Mouse (Mus musculus) embryonic facial prominence, embryonic 11.5 days (tissue): ENCODE measurements around the gene Fabp2. TPM values are rescaled to one million over a fixed set of nuclear protein-coding genes. Genes with fewer than 3 reads are reported as not detected.
"Not testable (repeated sequence)": the region's sequence is repeated elsewhere in the genome, so short reads cannot be mapped to it uniquely, and the experiment has no call there.

Experiments used
- ATAC-seq: fragments of 200-750 bp; cut with Nextera tagmentation; replicated peaks from 2 replicates; pipeline ENCODE4 v1.8.0; 2017; ENCODE audit warnings: low read depth; ENCODE audit not compliant: insufficient number of reproducible peaks, low FRiP score, low TSS enrichment
- DNase-seq: peaks from one replicate; pipeline ENCODE4 v3.0.0-alpha.2; 2015; ENCODE audit warnings: low spot score
- H3K27ac ChIP-seq: fragments of 300-500 bp; sonication (generic); replicated peaks from 2 replicates; pipeline ENCODE4 v1.5.1; 2014; ENCODE audit warnings: mild to moderate bottlenecking, low read depth, low read length, control low read depth
- H3K27me3 ChIP-seq: fragments of 300-500 bp; sonication (generic); 2 replicates; pipeline ENCODE4 v1.6.1; 2014; ENCODE audit warnings: mild to moderate bottlenecking, low read length, moderate library complexity, mixed read lengths; ENCODE audit not compliant: control insufficient read depth, insufficient read depth
- H3K36me3 ChIP-seq: fragments of 300-500 bp; sonication (generic); replicated peaks from 2 replicates; pipeline ENCODE4 v1.6.1; 2014; ENCODE audit warnings: low read depth, mild to moderate bottlenecking, low read length, moderate library complexity, mixed read lengths; ENCODE audit not compliant: control insufficient read depth, insufficient read depth
- H3K4me1 ChIP-seq: fragments of 300-500 bp; sonication (generic); 2 replicates; pipeline ENCODE4 v1.6.1; 2014; ENCODE audit warnings: low read length, mixed read lengths; ENCODE audit not compliant: control insufficient read depth, insufficient read depth
- H3K4me2 ChIP-seq: fragments of 300-500 bp; sonication (generic); 2 replicates; pipeline ENCODE4 v1.6.1; 2014; ENCODE audit warnings: low read depth, mild to moderate bottlenecking, control low read depth, low read length, moderate library complexity
- H3K4me3 ChIP-seq: fragments of 300-500 bp; sonication (generic); 2 replicates; pipeline ENCODE4 v1.5.1; 2014; ENCODE audit warnings: low read depth, low read length, control low read depth
- H3K9ac ChIP-seq: fragments of 300-500 bp; sonication (generic); replicated peaks from 2 replicates; pipeline ENCODE4 v1.6.1; 2014; ENCODE audit warnings: mild to moderate bottlenecking, control low read depth, low read length
- H3K9me3 ChIP-seq: fragments of 300-500 bp; sonication (generic); replicated peaks from 2 replicates; pipeline ENCODE4 v1.6.1; 2016; ENCODE audit warnings: mild to moderate bottlenecking, low read length, inconsistent platforms, mixed read lengths; ENCODE audit not compliant: control insufficient read depth
- WGBS: fragments of 180-500 bp; shearing (Covaris S2); extraction: QIAGEN DNeasy Blood & Tissue Kit; methylation state at CpG from one replicate; pipeline ENCODE4 v1.1.7; 2014; 5-methylcytosine and 5-hydroxymethylcytosine counted together
- polyA plus RNA-seq: library from polyadenylated mRNA; unstranded; fragments of >200 nt; fragmentation: Nextera tagmentation; extraction: Ambion mirVana; gene quantifications from 2 replicates; pipeline ENCODE4 v1.2.1, GENCODE M21; 2014

Fabp2 gene
- polyA plus RNA-seq, 1 experiment from 2014 or later = not detected

DNA sequence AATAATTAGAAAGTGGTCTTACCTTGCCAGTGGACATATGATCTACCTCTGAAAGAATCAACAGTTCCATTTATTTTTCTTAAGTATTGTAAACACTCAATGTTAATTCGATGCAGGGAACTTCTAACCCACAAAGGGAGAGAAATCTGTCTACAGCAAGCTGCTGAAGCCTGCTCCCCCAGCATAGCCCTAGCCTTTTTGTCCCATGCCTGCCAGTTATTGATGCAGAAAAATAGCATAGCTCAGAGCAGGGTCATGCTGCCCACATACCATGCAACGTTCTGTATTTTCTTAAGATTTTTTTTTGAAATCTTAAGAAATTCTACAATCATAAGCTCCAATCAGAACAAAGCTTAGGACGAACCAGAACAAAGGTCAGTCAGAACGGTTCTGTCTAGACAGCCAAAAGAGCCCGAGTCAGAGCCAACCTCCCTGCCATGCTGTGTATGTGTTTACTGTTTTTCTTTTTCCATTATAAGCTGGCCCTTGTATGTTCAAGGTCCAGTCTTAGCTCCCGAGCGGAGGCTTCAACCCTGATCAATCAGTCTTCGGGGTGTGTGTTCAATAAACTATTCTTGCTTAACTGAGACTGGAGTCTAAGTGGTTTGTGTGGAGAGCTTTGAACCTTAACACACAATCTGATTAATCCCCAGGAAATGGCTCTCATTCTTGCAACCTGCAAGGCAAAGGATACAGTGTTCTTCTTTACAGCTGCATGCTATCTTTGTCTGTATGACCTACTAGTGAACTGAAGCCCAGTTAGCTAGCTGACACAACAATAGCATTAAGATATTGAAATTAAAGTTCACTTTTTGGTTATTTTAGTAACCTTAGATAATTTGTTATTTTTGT lies 27.0 kb downstream of the Fabp2 start:
- no peak for ATAC-seq
- H3K4me2 ChIP-seq = no peak overlapping the region

DNA sequence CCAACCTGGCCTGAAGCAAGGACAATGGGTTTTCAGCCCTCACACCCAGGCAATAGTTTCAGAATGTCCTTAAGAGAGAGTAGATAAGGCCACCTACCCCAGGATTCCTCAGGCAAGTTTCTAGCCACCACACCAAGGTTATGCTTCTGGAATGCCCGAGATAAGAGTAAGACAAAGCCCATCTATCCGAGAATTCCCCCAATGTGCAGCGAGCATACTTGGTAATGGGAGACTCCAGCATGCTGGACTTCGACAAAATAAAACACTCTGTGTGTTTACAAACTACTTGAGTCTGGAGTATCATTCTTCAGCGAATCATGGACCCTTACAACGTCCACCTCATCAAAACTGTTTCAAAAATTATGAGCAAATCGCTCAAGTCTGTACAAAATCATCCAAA lies 28.3 kb downstream of the Fabp2 start:
- H3K4me2 ChIP-seq = no peak overlapping the region
- no peak overlapping the region for H3K4me3 ChIP-seq
- 71% methylated on average over 7 of the region's 7 CpGs for WGBS

More for the DNA sequence above, 27.0 kb downstream of the Fabp2 start:
- no peak overlapping the region for H3K4me3 ChIP-seq
- H3K9ac ChIP-seq = no peak overlapping the region
- no peaks in the 10 kb centered on the region for H3K27me3 ChIP-seq
- no peak for DNase-seq
- H3K9me3 ChIP-seq = no peaks in the 10 kb centered on the region
- no peak overlapping the region for H3K27ac ChIP-seq
- H3K36me3 ChIP-seq = no peaks in the 10 kb centered on the region
- WGBS = 79% methylated on average over 8 of the region's 8 CpGs
- no peaks in the 10 kb centered on the region for H3K4me1 ChIP-seq

DNA sequence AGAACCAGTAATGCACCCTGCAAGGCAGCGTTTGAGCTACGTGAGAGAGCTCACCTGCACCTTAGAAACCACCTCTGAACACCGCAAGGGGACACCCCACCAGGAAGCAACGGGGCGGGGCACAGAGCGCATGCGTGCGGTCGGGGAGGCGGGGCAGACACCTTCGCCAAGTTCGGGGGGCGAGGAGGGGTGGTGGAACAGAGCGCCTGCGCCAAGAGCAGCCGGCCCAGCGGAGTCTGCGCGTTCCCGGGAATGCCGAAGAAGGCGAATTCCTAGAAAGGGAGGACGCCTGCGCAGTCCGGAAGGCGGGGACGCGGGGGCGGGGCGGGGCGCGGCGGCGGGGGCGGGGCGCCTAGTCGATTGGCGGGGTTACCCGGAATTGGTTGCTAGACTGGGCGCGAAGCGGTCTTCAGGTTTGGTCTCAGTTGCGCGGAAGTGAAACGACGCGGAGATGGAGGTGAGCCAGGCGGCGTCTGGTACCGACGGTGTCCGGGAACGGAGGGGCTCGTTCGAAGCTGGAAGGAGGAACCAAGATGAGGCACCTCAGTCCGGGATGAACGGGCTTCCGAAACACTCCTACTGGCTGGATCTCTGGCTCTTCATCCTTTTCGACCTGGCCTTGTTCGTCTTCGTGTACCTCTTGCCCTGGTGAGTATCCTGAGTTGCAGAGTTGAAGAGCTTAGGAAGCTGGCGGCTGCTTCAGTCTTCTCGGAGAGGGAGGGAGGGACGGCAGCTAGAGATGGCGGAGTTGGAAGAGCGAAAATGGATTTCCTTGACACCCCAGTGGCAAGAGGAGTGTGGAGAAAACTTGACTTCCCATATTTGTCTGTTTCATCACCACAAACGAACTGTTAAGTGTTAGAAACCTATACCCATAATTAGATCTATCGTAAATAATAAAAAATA lies 29.4 kb downstream of the Fabp2 start, which contains the start of gene 1810037I17Rik:
Gene 1810037I17Rik, plus strand, starts transcription at position 195 of the 906 bp plus-strand sequence.
- peak within 1 kb of the TSS; percentile 53 for H3K4me3 ChIP-seq
- H3K27me3 ChIP-seq = no peaks in the 10 kb centered on the region
- peak within 1 kb of the TSS; percentile 53 for H3K9ac ChIP-seq
- H3K27ac ChIP-seq = 0 out of 2 replicates have a peak within 1 kb of the TSS, but pooled peaks have one; percentile 28
- peak; percentile 97 for ATAC-seq
- WGBS = under 1% methylated on average over 66 of the region's 68 CpGs
- peak; percentile 97 for DNase-seq
- H3K9me3 ChIP-seq = no peaks in the 10 kb centered on the region
- no peaks in the 10 kb centered on the region for H3K36me3 ChIP-seq
- H3K4me2 ChIP-seq = peak within 1 kb of the TSS; percentile 56
- no peaks in the 10 kb centered on the region for H3K4me1 ChIP-seq

More for the DNA sequence above, 28.3 kb downstream of the Fabp2 start:
- Histone ChIP-seq H3K27me3 (no peaks in the 10 kb centered on the region), H3K36me3 (no peaks in the 10 kb centered on the region), H3K4me1 (no peaks in the 10 kb centered on the region), H3K9me3 (no peaks in the 10 kb centered on the region), H3K27ac (no peak overlapping the region), H3K9ac (no peak overlapping the region)
- DNase-seq (no peak), ATAC-seq (no peak)

DNA sequence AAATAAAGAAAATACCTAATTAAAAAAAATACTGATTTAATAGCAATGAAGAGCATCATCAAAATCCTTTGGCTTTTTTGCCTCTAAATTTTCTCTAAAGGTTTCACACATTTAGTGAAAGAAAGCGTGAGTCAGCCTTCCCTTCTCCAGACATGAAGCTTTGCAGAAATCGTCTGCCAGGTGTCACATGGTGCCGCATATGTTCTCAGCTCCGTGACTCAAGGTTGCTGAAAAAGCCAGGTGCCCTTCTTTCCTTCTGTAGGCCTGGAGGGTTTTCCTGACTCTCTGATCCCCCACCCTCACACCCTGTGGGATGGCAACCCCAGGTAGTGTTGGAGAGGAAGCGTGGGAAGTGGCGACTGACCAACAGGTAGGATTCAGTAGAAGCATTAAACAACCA lies 34.9 kb downstream of the Fabp2 start:
- H3K36me3 ChIP-seq = no peaks in the 10 kb centered on the region
- DNase-seq = no peak

DNA sequence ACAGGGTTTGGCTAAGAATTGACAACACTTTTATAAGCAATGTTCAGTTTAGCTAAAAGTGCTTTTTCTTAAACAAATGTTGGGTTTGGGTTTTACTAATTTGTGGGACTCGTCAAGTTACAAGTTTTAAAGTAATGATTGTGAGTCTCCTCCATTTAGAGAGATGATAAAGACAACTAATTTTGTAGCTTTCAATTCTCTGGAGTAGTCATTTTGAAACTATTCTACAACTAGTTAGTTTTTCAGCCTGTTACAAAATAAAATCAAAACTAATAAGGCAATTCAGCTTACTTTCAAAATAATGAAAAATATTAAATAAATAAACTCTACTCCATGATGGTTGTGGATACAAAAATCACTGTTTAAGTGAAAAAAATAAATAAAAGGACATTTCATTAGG lies 37.6 kb downstream of the Fabp2 start:
- Histone ChIP-seq H3K4me2 (no peak overlapping the region), H3K9ac (no peak overlapping the region), H3K4me3 (no peak overlapping the region), H3K27ac (no peak overlapping the region), H3K9me3 (no peaks in the 10 kb centered on the region), H3K4me1 (no peaks in the 10 kb centered on the region), H3K36me3 (no peaks in the 10 kb centered on the region), H3K27me3 (no peaks in the 10 kb centered on the region)
- no peak for DNase-seq
- no peak for ATAC-seq
- WGBS = 81% methylated on average over 1 of the region's 1 CpGs

More for the DNA sequence above, 34.9 kb downstream of the Fabp2 start:
- Histone ChIP-seq H3K27me3 (no peaks in the 10 kb centered on the region), H3K4me2 (no peak overlapping the region), H3K4me1 (no peaks in the 10 kb centered on the region), H3K9me3 (no peaks in the 10 kb centered on the region), H3K27ac (no peak overlapping the region), H3K9ac (no peak overlapping the region), H3K4me3 (no peak overlapping the region)
- 92% methylated on average over 6 of the region's 6 CpGs for WGBS
- ATAC-seq = no peak

DNA sequence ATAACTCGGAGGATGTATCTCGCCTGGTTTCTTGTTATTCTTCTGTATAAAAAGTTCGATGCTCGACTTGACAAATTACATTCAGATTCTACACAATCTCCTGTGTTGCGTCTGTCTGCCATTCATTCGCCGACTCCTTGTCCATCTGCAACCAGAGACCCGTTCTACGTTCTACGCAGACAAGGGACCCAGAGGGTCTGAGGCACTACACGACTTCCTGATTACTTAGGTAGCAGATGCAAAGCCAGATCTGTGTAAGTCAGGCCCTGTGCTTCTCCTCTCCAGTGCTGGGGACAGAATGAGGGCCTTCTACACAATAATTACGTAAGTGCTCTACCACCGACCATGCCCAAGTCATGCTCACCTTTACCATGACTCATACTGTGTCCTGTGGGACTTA lies 42.3 kb downstream of the Fabp2 start:
- WGBS = 78% methylated on average over 13 of the region's 13 CpGs
- H3K9me3 ChIP-seq = not testable (repeated sequence)

DNA sequence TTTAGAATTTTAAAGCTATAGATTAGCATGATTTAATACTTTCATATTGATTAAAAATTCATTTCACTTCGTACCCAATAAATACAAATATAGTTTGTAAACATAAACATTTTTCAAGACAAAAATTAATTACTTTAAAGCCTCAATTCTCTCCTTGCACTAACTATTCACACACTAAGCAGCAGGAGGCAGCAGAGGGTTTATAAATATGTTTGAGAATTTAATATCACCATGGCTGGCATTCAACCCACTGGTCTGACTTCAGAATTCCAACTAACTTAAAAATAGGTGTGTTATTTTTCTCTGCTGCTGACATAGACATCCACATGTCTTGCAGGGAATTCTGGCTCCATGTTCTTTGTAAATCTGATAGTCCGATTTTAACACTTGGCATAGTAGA lies 44.3 kb downstream of the Fabp2 start:
- Histone ChIP-seq H3K36me3 (no peaks in the 10 kb centered on the region), H3K9ac (no peak overlapping the region), H3K4me1 (no peaks in the 10 kb centered on the region), H3K9me3 (no peaks in the 10 kb centered on the region), H3K27me3 (no peaks in the 10 kb centered on the region), H3K4me3 (no peak overlapping the region), H3K27ac (no peak overlapping the region), H3K4me2 (no peak overlapping the region)
- peak; percentile 78 for DNase-seq
- ATAC-seq = no peak
- 75% methylated on average over 2 of the region's 2 CpGs for WGBS

More for the DNA sequence above, 42.3 kb downstream of the Fabp2 start:
- H3K27me3 ChIP-seq, H3K27ac ChIP-seq, H3K9ac ChIP-seq, H3K4me2 ChIP-seq, DNase-seq, ATAC-seq, H3K36me3 ChIP-seq, H3K4me3 ChIP-seq, H3K4me1 ChIP-seq: not testable (repeated sequence)
